Mouse (Mus musculus) c-Kit-positive CD71-positive TER-119-negative erythroid progenitor cells, embryonic 14.5 days (primary cell): ENCODE measurements around the gene Cacnb2.

Source experiments
- DNase-seq: peaks from one replicate; pipeline ENCODE4 v3.0.0-alpha.2; 2013; ENCODE audit warnings: low read depth

Gene Cacnb2

DNA sequence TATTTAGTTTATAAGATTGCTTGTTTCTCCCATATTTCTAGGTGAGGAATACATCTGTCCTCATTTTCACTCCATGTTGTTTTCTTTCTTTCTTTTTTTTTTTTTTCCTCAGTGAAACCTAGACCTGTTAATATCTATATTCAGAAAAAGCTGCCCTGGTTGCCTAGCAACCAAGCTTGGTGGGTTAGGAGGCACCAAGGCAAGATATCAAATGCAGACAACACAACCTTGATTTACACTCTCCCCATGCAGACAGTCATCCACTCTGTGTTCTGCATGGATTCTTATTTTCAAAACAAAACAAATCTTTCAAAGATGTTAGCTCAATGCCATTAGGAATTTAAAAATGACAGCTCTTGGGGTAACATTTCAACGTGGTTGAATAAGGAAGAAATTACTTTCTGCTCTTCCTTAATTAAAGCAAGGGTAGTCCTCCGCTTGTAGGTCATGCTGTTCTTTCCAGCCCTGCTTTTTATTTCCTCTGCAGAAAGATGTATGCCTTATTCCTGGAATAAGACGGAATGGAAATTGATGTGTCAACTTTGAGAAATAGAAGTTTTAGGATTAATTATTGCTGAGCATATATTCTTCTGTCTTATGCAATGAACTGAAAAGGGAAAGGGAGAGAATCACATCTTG, 172.1 kb downstream of the Cacnb2 start:
- DNase-seq = no peak

DNA sequence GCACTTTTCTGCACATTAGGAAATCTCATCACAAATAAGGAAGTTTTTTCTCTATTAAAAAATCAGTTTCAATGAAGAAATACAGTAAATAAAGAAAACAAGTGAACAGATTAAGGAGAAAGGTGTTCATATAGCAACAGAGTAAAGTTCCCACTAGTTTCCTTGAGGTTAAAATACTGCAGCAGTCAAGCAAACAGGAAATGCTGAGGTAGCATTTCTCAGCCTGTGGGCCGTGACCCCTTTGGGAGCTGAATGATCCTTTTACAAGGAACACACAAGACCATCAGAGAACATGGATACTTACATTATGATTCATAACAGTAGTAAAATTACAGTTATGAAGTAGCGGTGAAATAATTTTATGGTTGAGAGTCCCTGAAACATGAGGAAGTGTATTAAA, 185.1 kb downstream of the Cacnb2 start:
- DNase-seq = no peak

DNA sequence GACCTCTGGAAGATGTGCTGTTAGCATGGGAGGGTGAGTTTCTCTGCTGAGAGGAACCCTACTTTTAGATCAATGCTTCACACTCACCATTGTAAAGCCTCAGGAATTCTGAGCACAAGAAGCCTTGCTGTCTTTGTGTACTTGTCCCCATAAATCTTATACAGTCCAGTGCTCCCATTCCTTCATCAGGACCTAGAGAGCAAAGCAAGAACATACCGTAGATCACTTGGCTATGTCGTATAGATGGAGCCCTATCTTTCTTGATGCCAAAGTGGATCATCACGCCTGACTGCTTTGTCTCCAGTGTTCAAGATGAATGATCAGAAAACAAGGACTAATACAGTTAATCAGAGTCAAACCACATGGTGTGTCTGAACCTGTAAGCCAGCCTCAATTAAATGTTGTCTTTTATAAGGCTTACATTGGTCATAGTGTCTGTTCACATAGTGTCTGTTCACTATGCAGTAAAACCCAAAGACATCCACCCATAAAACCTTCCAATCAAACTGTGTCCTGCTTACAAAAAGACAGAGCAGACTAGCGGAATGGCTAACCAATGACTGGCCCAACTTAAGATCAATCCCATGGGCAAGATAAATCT, 198.7 kb downstream of the Cacnb2 start:
- DNase-seq = no peak

- no peak for DNase-seq
Observed at GRCm38 (mm10) chr2:14807650-14808347, 204.9 kb downstream of the Cacnb2 start.

DNA sequence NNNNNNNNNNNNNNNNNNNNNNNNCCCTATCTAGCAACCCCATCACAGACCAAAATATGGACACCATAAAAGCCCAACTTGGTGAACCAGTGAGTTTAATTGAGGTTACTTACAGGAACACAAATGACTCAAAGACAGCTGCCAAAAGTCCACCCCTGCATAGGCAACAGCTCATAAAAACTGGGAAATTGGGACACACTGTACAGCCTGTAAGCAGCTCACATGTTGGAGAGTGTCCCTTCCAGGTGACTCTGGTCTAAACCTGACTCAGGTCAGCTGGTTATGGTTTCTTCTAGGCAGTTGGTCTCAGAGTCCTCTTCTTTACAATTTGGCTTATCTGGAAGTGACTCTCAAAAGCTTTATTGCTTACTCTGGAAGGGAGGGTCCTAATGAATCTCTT, 212.1 kb downstream of the Cacnb2 start:
- no peak for DNase-seq

GRCm38 (mm10) chr2:14818651-14819050, 215.8 kb downstream of the Cacnb2 start:
- DNase-seq = no peak

GRCm38 (mm10) chr2:14820946-14821345, 218.1 kb downstream of the Cacnb2 start:
- no peak for DNase-seq

DNA sequence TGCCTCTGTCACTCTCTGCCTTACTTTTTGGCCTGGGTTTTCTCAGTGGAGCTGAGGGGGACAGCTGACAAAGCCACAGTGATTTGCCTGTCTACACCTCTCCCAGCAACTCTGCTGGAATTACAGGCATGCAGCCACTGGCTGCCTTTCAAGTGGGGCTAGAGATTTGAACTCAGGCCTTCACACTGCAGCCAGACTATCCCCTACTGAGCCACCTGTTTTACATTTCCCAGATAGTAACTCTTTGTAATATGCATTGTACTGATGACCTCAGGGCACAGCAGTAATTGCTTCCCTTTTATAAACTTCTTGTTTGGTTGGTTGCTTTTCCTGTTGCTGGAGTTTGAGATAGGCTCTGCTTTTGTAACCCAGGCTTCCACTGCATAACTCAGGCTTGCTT, 220.2 kb downstream of the Cacnb2 start:
- DNase-seq = no peak

- DNase-seq = no peak
Observed at GRCm38 (mm10) chr2:14823816-14824348, 221.0 kb downstream of the Cacnb2 start.

GRCm38 (mm10) chr2:14825146-14825545, 222.3 kb downstream of the Cacnb2 start:
- no peak for DNase-seq

DNA sequence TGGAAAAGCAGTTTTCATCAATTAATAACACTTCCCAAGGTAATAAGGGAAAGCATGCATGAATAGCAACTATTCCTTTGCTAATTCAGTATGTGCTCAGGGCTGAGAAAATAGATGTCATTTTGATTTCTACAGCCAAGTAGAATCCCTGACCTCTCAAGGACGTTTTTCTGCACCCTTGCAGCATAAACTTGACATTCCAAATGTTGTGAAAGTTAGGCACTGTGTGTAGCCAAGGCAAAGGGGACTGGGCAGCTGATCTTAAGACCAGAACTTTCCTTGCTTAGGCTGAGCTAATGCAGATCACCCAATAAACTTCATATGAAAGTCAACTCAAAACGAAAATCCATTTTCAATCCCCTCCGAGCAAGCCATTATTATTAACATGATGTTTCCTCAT, 226.6 kb downstream of the Cacnb2 start:
- DNase-seq = no peak

- DNase-seq = no peak
Observed at GRCm38 (mm10) chr2:14831308-14831707, 228.4 kb downstream of the Cacnb2 start.

DNA sequence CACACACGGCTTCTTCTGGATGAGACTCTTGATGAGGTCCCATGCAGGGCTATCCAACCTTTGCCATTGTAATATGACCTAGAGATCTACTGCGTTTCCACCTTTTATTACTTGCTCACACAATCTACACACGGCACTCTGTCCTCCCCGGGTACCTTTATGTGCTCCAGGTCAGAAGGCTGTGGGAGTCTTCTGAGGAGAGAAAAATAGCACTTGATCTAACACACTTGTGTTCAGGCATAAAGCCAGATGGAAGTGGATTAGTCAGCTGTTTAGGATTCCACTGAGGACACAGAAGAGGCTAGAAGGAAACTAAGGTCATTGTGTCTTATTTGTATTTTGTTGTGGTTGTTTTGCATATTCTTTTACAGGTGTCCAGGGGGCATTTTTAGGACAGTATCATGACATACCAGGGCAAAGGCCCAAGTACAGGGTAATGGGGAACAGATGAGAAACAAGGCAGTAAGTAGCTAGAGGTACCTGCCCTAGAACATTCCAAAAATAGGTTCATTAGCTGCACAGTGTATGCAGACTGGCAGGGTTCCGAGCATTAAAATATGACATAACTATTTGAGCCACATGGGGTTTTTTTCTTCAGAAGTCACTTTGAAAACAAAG, 231.9 kb downstream of the Cacnb2 start:
- no peak for DNase-seq

DNA sequence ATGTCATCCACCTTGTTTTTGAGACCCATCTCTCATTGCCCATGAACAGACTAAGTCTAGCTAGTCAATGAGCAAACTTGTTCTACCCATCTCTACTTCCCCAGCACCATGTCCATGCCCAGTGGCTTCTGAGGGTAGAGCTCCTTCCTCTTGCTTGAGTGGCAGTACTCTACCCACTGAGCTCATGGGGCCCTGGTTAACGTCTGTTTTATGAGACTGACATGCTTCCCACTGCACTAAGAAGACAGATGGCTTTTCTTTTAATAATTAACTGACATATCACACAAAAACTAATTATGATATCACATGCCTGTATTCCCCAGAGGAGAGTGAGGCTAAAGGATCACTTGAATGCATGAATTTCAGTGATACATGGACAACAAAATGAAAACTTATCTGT, 238.4 kb downstream of the Cacnb2 start:
- no peak for DNase-seq

GRCm38 (mm10) chr2:14846727-14847126, 243.8 kb downstream of the Cacnb2 start:
- no peak for DNase-seq

DNA sequence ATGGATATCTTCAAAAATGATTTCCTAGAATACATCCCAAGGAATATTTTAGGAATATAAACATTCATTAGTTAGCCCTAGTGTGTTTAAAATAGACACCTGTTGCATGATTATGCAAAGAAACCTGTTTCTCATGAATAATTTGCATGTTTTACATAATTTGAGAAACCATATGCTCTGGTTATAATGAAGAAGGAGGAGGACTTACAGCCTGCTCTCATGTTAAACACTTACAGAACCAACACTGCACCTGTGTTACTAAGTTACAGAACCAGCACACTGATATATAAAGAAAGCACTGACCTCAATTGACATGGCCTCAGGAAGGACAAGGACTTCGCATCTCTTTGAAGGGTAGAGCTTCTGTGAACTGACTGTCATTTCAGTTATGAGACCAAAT, 244.3 kb downstream of the Cacnb2 start:
- DNase-seq = no peak

DNA sequence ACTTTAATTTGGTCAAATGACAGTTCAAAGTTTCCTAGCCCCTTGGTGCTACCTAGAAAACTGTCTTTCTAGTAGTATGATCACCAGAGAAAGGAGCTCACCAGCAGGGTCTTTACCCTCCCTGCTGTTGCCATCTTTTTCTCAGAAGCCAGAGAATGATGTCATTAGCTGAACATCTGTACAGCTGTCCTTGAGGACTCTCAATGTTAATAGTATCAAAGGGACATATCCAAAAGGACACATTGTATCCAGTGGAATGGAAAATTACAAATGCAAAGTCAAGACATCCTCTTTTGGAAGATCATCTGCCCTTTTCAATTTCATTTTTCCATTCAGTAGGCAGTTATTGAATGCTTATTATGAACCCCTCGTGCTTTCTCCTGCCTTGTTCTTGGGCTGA, 247.9 kb downstream of the Cacnb2 start:
- no peak for DNase-seq

- peak; percentile 1 for DNase-seq
Observed at GRCm38 (mm10) chr2:14851383-14851782, 248.5 kb downstream of the Cacnb2 start.

GRCm38 (mm10) chr2:14854054-14854453, 251.2 kb downstream of the Cacnb2 start:
- no peak for DNase-seq

GRCm38 (mm10) chr2:14858301-14858700, 255.4 kb downstream of the Cacnb2 start:
- DNase-seq = no peak

GRCm38 (mm10) chr2:14860350-14860749, 257.5 kb downstream of the Cacnb2 start:
- DNase-seq = no peak

- DNase-seq = no peak
Observed at GRCm38 (mm10) chr2:14861613-14862012, 258.7 kb downstream of the Cacnb2 start.

- no peak for DNase-seq
Observed at GRCm38 (mm10) chr2:14862981-14863380, 260.1 kb downstream of the Cacnb2 start.
